Mouse (Mus musculus) mammary gland, adult 2 months (tissue): ENCODE data around the gene Shc1. TPM values are rescaled to one million over a fixed set of nuclear protein-coding genes. Genes with fewer than 3 reads are reported as not detected.

Source experiments
- polyA plus RNA-seq: library from polyadenylated mRNA; depleted of rRNA; stranded (reverse); fragments of >200 nt; gene quantifications from 2 replicates; pipeline ENCODE4 v1.2.3, GENCODE M21; 2012; ENCODE audit warnings: low replicate concordance; rRNA removed

The Shc1 gene
- polyA plus RNA-seq = 96.7 and 114 TPM in 2 replicates

DNA sequence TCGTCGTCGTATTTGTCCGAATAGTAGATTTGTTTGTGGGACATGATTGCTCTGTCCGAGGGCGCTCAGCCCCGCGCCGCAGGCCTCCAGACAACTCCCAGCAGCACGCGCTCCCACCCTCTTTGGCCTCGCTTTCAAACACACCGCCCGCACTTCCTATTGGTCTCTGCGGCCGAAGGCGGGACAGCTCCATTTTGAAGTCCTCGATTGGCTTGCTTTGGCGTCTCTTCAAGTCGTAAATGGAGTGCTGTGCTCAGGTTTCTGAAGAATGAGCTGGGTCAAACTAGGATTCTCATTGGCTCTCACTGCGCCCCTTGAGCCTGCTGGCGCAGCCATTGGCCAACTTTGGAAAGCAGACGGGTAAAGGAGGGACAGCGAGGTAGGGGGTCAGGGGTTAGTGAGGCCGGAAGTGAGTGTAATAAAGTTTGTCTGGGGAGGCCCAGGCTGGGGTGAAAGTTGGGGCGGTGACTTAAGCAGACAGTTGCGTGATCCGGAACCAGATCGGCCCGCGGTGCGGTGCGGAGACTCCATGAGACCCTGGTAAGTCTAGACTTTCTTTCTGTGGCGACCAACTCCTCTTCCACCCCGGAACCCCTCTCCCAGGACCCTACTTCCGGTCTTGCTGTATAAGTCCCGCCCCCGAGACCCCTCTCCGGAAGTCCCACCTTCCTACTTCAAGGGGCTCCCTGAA lies at the start of gene Shc1, which contains the start of gene Cks1b:
Shc1 (plus strand) TSS at position 274 of the 691 bp plus-strand sequence.
Cks1b (minus strand) TSS at position 214 of the 691 bp plus-strand sequence.

DNA sequence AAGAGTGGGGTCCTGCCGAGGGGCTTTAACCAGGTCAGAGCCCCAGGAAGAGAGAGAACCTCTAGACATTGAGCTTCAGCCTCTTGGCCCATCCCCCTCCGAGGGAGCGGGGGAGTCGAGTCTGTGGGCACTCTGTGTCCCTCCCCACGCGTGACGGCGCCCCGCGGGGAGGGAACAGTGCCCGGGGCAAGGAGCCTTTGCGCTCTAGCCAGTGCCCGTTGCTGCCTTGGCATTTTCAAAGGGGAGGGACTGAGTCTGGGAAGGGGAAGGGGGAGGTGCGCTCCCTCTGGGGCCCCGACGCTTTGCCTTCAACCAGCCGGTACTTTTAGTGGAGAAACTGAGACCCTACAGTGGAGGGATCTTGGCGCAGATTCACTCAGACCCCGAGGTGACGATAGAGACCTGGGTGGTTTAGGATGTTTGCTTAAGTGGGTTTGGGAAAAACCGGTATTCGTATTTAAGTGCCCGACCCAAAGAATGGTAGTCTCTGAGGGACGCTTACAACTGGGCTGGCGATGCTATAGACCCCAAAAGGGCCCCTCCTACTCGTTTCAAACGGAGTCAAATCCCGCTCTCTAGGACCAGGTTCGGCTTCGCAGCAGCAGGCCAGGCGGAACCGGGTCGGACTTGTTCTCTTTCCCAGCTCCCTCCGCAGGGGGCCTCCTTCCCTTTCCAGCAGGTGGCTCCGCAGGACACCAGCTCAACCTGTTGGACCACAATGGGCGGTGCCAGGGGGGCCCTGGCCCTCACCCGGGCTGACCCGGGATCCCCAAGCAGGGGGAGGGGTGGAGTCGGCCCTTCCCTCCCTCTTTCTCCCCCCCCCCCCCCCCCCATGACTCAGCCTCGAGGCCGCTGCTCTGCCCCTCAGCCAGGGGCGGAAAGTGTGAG lies 24.0 kb upstream of the Shc1 start, which contains the start of gene Zbtb7b:
Zbtb7b (minus strand) TSS at position 771 of the 888 bp plus-strand sequence.

DNA sequence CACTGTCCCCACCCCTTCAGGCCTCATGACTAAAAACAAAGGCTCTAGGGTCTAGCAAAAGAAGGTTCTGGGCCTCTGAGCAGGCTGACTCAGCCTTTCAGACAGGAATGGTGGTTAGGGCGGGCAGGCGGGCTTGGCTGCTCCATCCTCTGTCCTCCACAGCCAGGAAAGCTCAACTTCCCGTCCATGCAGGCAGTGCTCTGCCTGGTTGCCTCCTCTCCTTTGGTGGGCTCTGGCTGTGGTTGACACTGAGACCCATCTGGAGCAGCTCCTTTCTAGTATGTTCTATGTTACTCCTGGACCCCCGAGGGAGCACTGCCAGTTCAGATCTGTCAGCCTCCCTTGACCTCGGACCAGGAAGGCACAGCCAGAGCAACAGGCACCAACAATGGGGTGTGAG lies 15.6 kb upstream of the Shc1 start, which contains the start of gene Lenep:
Lenep (minus strand) TSS at position 101 of the 400 bp plus-strand sequence.

DNA sequence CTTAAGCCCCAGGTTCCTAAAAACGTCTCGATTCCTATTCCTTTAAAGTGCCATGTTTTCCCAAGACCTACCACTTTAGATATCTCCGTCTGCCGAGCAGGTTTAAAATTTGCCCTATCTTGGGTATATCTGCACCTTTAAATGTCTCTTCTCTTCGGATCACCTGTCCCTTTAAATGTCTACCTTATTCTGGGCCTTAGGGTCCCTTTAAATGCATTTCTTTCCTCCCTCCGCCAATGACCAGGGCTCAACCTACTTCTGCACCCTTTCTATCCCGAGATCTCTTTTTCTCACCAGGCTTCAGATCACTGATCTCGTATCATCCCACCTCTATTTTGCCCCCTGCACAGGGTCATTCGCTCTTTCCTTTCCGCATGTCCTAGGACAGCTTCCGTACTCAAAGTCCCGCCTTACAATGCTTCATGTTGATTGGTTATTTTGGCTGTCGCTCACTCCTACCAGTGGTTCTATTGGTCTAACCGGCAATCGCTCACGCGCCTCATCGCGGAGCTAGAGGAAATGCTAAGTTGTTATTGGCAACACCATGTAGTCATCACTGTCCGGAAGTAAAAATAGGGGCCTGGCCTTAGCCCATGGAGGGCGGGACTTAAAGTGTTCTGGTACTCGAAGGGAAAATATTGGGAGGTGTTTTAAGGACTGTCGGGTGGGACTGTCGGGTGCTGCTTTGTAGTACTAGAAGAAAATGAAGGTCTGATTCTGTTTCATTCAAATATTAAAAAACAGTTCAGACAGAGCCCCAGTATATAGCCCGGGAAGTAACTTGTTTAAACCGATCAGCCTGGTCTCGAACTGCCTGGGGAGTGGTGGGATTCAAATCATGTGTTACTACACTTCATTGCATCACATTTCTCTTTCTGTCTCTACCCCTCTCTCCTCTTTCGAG lies 6.5 kb upstream of the Shc1 start, which contains the start of gene Flad1:
Flad1 (minus strand) TSS at position 381 of the 904 bp plus-strand sequence.

GRCm38 (mm10) chr3:89430171-89431159 lies 12.2 kb downstream of the Shc1 start, which contains the start of gene Pygo2:
Gene Pygo2, plus strand, starts transcription at chr3:89430214.

DNA sequence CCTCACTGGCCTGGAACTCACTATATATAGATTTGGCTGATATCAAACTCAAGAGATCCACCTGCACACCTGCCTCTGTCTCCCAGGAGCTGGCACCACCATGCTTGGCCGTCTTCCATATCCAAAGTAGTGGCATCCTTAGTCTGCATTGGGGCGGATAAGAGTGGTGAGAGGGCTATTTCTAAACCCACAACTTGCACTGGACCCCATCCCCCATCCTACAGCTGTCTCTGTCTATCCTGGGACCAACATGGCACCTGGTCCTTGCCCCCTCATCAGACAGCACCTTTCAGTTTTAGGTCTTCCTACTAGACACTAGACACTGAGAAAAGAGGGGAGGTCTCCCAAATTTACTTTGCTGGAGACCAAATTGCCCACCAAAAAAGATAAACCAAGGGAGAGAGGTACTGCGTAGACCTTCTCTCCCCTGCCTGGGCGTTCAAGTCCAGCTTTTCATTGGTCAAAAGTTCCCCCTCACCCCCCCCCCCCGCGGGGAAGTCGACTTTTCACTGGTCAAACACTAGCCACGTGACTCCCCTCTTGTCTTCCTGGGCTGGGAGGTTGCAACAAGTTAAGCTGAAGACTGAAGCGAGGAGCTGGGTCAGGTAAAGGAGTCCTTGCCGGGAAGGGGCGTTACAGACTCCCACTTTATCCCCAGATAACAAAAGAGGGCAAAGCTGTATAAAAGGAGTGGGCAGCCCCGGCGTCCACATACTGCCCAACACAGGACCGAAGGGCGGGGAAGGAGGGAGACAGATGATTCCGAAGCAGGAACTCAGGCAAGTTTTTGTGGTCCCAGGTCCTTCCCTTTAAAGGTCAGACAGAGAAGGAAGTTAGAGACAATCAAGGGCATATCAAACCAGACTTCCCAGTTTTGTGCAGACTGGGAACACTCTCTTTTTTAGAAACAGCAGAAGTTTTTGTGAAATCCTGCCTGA lies 18.2 kb downstream of the Shc1 start, which contains the start of gene Pbxip1:
Pbxip1 (plus strand) TSS at position 531 of the 938 bp plus-strand sequence.

DNA sequence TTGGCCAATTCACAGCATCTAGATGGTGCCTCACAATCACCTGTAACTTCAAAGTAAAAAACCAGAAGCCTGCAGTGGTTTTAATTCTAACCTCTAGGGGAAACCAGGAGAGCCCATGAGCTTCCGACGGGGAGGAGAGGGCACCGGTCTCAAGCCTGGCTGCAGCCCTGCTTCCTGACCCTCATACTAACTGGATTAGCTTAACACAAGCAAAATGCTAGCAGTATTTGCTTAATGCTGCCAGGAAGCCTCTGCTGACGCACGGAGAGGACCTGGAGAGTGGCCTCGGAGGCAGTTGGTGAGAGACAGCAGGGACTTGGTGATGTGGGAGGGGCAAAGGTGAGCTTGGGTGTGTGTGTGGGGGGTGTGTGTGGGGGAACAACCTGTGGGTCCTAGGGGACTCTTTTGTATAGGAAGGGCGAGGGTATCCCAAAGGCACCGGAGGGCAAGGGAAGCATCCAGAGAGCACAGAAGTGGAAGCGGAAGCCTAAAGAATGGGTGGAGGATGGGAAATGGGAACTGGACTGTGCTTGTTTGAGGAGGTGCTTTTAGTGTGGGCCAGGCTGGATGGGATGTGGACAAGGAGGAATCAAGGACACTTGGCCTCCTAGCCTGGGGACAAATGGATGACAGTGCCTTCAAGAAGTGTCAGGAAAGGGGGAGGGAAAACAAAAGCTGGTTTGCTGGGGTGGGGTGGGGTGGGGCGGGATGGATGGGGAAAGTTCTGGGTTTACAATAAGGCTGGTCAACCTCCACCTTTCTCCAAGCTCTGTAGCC lies 36.3 kb downstream of the Shc1 start, which contains the start of gene Pmvk:
Pmvk (plus strand) TSS at position 141 of the 777 bp plus-strand sequence.

Other genes starting within 250 kb of the Shc1 start
- gene Scamp3, start 241.0 kb upstream of the Shc1 start, polyA plus RNA-seq = 149 and 198 TPM in 2 replicates
- 60.1 and 120 TPM in 2 replicates for gene Fam189b, start 235.3 kb upstream of the Shc1 start, polyA plus RNA-seq
- gene Gba, start 215.5 kb upstream of the Shc1 start, polyA plus RNA-seq = 64.0 and 119 TPM in 2 replicates
- 50.0 and 62.6 TPM in 2 replicates for gene Thbs3, start 203.3 kb upstream of the Shc1 start, polyA plus RNA-seq
- gene Mtx1, start 191.4 kb upstream of the Shc1 start, polyA plus RNA-seq = 162 and 208 TPM in 2 replicates
- 12.4 and 14.5 TPM in 2 replicates for gene Muc1, start 189.4 kb upstream of the Shc1 start, polyA plus RNA-seq
- gene Krtcap2, start 172.5 kb upstream of the Shc1 start, polyA plus RNA-seq = 189 and 281 TPM in 2 replicates
- gene Trim46, start 172.1 kb upstream of the Shc1 start, polyA plus RNA-seq = 10.8 and 22.3 TPM in 2 replicates
- 493 and 778 TPM in 2 replicates for gene Dpm3, start 159.1 kb upstream of the Shc1 start, polyA plus RNA-seq
- 258 and 285 TPM in 2 replicates for gene Slc50a1, start 147.9 kb upstream of the Shc1 start, polyA plus RNA-seq
- gene Efna1, start 137.3 kb upstream of the Shc1 start, polyA plus RNA-seq = 35.6 and 37.1 TPM in 2 replicates
- gene Efna3, start 95.5 kb upstream of the Shc1 start, polyA plus RNA-seq = 8.6 and 12.4 TPM in 2 replicates
- 6.3 and 14.3 TPM in 2 replicates for gene Efna4, start 80.4 kb upstream of the Shc1 start, polyA plus RNA-seq
- 232 and 296 TPM in 2 replicates for gene Adam15, start 68.4 kb upstream of the Shc1 start, polyA plus RNA-seq
- gene Dcst2, start 56.5 kb upstream of the Shc1 start, polyA plus RNA-seq = 2.8 and 6.0 TPM in 2 replicates
- gene Dcst1, start 53.2 kb upstream of the Shc1 start, polyA plus RNA-seq = 1.5 and 1.9 TPM in 2 replicates
- 77.1 and 147 TPM in 2 replicates for gene Zbtb7b, start 23.7 kb upstream of the Shc1 start, polyA plus RNA-seq
- 2.2 TPM in 1 of 2 replicates, not detected in the other for gene Lenep, start 15.7 kb upstream of the Shc1 start, polyA plus RNA-seq
- 50.9 and 64.9 TPM in 2 replicates for gene Flad1, start 6.6 kb upstream of the Shc1 start, polyA plus RNA-seq
- 18.1 and 21.4 TPM in 2 replicates for gene Cks1b, start 60 bp upstream of the Shc1 start, polyA plus RNA-seq
- gene Pygo2, start 11.8 kb downstream of the Shc1 start, polyA plus RNA-seq = 36.0 and 171 TPM in 2 replicates
- 54.5 and 82.1 TPM in 2 replicates for gene Pbxip1, start 18.3 kb downstream of the Shc1 start, polyA plus RNA-seq
- gene Pmvk, start 36.1 kb downstream of the Shc1 start, polyA plus RNA-seq = 44.4 and 46.6 TPM in 2 replicates
- 4.8 and 5.5 TPM in 2 replicates for gene Kcnn3, start 101.7 kb downstream of the Shc1 start, polyA plus RNA-seq